Mouse (Mus musculus) cerebellum, postnatal 14 days (tissue): ENCODE data around the gene Rnf115.
"Not testable (repeated sequence)": the region's sequence is repeated elsewhere in the genome, so short reads cannot be mapped to it uniquely, and the experiment has no call there.

Experiments used
- DNase-seq, 2 experiments: peaks; one replicate each; pipeline ENCODE4 v3.0.0; 2021; ENCODE audit warnings: mixed read lengths in 2 of 2

Rnf115 gene

DNA sequence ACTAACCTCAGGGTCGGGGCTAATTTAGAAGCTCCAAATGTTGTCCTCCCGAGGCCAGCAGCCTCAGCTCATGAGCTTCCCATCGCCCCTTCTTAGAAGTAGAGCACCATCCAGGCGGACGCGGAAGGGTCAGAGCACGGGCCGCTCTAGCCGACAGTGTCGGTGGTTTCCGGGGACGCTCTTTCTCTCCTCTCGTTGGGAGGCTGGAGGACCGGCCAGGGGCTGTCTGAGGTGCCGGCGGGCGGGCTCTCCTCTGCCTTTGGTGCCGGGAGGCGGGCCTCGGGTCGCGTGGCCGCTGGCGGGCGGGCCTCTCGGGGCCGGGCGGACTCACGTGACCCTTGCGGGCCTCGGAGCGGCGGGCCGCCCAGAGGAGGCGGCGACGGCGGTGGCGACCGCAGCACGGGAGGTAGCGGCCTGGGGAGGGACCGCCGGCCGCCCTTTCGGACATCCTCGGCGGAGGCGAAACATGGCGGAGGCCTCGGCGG lies at the start of gene Rnf115, which contains the start of gene Polr3c:
Gene Rnf115, plus strand, starts transcription at position 322 of the 485 bp plus-strand sequence.
Gene Polr3c, minus strand, starts transcription at position 286 of the 485 bp plus-strand sequence.
- DNase-seq = peak; percentile 93 to 96

DNA sequence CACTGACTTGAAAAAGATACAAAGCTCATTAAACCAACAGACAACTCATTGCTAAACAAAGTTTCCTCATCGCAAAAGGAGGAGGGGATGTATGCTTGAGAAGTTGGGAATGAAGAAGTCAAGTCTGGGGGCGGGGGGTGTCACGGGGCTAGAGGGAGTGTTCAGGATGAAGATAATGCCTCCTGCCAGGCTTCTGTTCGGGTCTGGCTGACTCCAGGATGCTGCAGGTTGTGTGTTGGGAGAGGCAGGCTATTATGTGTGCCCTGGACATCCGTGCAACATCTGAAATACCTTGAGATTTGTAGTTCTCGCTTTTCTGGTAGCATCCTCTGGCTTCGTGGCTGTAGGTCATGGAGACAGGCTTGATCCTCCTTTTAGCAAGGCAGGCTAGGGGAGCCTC lies 49.0 kb upstream of the Rnf115 start:
- DNase-seq = no peak

DNA sequence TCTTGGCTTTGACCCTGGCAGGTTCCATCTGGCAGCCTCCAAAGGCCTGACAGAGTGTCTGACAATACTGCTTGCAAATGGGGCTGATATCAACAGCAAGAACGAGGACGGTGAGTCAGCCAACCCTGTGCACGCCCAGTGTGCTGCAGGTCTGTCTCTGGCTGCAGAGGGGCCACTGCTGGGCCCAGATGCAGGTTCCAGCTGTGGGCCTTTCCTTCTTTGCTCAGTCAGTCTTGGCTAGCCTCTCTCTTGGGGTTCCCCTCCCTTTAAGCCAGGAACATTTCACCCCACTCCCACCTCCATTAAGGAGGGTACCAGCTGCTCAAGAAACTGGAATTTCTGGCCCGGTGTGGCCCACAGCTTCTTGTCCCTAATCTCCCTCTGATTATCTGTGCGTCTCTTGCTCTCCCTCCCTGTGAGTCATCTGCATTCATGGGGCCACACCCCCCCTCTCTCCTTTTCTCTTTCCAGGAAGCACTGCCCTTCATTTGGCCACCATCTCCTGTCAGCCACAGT lies 48.2 kb upstream of the Rnf115 start:
- DNase-seq = no peak

DNA sequence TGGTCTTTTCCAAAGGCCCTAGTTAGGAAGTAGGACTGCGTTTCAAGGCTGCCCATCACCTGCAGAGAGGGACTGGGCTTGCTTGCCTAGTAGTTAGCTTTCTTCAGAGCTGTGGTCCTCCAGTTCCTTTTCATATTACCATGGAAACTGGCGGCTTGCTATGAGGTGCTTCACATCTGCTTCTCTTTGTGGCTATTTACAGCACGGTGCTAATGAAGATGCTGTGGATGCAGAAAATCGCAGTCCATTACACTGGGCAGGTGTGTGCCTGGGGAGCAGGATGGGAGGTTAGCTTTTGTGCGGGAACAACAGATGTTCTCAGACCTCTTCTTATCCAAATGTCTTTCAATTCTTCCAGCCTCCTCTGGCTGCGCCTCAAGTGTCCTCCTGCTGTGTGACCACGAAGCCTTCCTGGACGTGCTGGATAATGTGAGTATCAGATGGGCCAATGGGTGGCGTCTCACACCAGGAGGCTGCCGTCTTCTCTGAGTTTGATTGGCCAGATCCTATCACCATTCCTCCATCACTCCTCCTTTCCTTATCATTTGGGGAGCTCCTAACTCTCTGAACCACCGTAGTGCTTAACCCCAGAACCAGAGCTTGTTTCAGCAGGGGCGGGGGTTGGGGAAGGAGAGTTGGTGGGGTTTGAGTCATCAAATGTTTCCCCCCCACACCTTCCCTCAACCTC lies 47.1 kb upstream of the Rnf115 start:
- no peak for DNase-seq

DNA sequence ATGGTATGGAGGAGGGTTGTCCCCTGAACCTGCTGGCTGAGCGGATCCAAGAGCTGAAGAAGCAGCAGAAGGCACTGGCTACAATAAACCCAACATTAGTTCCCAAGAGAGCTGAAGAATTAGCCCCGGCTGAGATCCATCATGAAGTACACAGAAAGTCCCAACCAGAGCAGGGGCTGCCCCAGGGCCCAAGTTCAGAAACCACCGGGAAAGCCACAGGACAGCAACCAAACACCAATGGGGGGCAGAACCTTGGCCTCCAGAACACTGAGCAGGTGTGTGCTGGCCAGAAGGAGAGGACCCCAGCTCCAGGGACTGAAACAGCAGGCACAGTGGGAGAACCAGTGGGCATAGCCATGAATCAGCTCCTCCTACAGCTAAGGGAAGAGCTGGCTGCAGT lies 44.0 kb upstream of the Rnf115 start:
- no peak for DNase-seq

DNA sequence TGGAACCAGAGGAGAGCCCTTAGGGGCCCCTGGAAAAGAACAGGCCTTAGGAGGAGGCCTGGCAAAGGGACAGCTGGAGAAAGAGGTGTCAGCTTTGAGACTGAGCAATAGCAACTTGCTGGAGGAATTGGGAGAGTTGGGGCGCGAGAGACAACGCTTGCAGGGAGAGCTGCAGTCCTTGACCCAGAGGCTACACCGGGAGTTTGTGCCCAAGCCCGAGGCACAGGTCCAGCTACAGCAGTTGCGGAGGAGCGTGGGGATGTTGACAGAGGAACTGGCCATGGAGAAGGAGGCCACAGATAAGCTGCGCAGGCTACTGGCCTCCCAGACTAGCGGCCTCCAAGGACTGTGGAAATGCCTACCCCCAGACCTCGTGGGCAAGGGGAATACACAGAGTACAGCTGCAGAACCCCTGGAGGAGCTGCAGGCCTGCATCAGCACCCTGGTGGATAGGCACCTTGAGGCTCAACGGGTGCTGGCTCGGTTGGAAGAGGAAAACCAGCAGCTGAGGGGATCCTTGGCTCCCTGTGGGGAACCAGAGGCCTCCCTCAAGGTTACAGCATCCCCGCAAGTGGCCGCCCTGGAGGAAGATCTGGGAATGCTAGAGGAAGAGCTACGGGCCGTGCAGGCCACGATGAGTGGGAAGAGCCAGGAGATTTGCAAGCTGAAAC lies 43.2 kb upstream of the Rnf115 start:
- DNase-seq = no peak

DNA sequence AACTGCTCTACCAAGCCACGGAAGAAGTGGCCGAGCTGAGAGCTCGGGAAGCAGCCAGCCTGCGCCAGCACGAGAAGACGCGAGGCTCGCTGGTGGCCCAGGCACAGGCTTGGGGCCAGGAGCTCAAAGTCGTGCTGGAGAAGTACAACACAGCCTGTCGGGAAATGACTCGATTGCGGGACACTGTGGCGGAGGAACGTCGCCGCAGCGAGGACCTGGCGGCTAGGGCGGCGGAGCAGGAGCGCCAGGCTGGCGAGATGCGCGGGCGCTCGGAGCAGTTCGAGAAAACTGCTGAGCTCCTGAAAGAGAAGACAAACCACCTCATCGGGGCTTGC lies 42.7 kb upstream of the Rnf115 start:
- DNase-seq = peak in 1 of 2 experiments; percentile 35

DNA sequence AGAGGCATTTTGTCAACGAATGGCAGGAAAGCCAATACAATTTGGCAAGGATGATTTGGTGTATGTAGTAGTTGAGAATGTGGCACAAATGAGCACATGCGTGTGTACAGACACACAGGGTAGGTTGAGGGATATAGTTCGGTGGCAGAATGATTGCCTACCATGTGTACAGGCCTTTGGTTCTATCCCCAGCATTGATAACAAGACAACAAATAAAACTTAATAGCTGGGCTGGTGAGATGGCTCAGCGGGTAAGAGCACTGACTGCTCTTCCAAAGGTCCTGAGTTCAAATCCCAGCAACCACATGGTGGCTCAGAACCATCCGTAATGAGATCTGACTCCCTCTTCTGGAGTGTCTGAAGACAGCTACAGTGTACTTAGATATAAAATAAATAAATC lies 41.4 kb upstream of the Rnf115 start:
- DNase-seq = not testable (repeated sequence)

DNA sequence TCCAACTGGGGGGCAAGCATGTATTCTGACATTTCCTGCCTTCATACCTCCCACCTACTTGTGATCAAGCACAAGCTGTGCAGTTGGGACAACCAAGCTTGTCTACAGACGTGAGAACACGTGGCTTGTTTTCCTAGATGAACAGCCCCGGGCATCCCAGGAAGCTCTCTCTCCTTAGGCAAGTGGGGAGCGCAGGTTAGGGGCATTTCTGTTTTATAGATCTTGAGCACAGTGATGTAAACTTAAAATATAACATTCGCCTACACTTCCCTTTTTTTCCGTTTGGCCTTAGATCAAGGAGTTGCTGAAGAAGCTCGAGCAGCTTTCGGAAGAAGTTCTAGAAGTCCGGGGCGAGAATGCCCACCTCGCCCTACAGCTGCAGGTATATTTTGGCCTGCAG lies 38.6 kb upstream of the Rnf115 start:
- no peak for DNase-seq

DNA sequence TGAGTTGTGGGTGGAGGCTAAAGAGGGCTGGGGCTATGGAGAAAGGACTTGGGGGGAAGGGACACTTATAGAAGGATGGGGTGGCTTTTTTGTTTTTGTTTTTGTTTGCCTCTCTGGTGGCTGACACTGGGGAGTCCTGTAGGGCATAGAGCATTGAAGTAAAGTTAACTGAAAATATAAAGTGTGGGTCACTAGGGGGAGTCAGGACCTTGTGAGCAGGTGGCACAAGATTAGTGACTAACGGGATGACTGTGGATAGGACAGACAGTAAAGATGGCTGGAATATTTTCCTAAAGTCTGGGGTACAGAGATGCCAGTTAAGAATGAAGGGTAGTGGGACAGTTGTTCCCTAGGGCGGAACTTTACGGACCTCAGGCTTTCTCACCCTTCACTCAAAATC lies 37.2 kb upstream of the Rnf115 start:
- DNase-seq = no peak

DNA sequence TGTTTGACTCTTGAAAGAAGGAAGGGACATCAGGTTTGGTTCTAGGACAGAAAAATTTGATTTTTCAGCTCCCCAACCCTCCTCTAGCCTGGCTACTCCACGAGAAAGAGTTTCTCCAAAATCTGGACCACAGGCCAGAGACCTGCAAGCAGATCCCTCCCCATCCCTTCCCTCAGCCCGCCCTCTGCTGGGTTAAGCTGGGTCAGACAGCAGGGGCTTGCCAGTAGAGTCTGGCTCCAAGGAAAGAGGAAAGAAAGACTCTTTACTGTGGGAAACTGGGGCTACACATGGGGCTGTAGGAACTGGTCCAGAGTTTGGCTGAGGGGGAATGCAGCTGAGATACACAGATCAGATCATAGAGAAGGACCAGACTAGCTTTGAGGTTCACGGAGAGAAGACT lies 35.0 kb upstream of the Rnf115 start:
- peak in 1 of 2 experiments; percentile 70 for DNase-seq

DNA sequence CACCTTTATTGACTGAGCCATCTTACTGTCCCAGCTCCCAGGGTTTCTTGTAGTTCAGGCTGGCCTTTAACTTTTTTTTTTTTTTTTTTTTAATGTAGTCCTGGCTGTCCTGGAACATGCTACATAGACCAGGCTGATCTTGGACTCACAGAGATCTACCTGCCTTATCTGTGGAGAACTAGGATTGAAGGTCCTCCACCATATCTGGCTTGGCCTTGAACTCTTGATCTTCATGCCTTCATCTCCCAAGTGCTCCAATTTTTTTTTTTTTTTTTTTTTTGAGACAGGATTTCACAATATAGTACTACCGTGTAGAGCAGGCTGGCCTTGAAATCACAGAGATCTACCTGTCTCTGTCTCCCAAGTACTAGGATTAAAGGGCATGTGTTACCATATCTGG lies 33.9 kb upstream of the Rnf115 start:
- DNase-seq = no peak

DNA sequence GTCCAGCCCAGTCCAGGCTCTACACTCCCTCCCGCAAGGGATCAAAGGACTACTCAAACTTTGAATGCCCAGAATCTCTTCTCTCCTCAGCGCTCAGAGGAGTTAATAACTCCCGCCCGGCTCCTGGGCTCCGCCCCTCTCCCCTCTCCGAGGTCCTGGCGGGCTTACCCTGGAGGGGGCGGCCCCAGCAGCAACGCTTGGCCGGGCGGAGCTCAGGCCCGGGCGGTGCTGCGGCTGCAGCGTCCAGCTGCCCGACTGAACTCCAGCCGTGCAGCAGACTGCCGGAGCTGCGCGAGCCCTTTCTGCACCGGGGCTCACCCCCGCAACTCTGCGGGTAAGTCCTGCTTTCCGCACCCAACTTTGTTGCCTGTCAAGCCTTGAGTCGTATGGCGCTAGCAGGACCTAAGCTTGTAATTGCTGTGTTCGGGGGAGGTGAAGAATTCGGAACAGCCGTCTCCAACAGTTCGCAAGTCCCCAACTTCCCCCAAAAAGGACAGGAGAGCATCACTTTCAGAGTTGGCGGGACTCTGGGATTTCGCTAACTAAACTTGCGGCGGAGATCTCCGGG lies 31.2 kb upstream of the Rnf115 start, which contains the start of gene Pias3:
Gene Pias3, plus strand, starts transcription at position 187 of the 568 bp plus-strand sequence.
- DNase-seq = peak; percentile 50 to 61

DNA sequence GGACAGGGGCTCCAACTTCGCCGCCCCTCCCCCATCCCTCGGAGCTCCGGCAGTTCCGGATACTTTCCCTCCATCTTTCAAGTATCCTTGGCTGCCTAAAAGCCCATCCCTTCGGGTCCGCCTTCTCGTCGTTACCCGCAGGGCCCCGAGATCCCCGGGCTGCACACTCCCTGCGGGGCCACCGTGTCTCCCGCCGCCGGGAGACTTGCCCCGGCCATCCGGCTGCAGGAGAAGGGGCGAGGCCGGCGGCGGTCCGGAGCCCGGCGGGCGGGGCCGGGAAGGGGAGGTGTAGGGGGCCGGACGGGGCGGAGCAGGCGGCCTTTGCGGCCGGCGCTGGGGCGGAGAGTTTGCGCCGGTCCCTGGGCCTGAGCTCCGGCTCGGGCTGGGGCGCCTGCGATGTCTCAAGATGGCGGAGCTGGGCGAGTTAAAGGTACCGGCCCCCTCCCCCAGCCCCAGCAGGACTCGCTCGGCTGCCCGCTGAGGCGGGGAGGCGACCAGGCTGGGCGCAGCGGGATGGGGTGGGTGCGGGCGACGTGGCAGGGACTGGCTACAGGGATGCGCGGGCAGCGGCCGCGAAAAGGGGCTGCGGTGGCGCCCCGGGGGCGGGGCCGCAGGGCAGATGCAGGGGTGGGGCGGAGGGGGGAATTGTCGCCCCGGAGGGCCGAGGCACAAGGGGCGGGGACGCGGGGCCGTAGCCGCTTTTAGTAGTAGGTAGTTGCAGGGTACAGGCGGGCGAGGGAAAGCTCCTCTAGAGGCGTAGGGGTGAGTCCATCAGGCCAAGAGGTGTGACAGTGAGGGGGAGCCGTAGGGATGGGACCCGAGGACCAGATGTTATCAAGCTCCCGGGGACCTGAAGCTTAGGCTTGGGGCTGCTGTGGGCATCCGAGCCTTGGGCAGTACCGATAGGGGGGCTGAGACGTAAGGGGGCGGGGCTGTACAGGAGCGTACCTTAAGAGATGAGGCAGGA lies 30.4 kb upstream of the Rnf115 start:
- DNase-seq = peak; percentile 87 to 91

DNA sequence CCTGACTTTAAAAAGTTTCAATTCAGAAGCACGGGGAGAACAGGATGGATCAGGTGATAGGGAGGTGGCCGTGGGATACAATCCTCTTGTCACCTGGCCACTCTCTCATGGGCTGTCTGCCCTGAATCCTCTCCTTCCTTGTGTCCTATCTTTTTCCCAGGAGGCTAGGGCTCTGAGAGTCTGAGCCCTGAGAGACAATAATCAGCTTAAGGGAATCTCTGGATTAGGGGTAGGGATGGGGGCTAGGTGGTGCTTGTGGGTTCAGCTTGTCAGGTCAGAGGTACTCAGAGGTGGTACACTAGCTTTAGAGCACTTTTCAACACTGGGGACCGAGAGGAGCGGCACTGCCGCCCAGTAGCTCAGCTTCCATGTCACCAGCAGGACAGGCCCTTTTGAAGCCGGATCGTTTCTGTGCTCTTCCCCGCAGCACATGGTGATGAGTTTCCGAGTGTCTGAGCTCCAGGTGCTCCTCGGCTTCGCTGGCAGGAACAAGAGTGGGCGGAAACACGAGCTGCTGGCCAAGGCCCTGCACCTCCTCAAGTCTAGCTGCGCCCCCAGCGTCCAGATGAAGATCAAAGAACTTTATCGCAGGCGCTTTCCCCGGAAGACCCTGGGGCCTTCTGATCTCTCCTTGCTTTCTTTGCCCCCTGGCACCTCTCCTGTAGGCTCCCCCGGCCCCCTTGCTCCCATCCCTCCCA lies 28.3 kb upstream of the Rnf115 start:
- DNase-seq = peak; percentile 42 to 55

DNA sequence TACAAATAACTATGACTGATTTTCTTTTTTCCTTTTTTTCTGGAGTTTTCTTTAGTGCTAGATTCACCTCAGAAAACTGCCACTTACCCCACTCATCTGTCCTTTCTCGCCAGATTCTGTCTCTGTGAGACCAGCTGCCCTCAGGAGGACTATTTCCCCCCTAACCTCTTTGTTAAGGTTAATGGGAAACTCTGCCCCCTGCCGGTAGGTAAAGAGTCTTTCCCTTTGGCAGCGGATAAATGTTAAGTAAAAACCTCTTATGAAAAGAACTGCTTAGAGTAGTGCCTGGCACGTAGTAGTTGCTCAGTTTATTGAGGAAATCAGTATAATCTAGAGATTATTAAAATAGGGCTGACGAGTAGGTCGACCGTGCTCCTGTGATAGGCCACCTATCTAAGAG lies 27.1 kb upstream of the Rnf115 start:
- peak in 1 of 2 experiments; percentile 69 for DNase-seq

DNA sequence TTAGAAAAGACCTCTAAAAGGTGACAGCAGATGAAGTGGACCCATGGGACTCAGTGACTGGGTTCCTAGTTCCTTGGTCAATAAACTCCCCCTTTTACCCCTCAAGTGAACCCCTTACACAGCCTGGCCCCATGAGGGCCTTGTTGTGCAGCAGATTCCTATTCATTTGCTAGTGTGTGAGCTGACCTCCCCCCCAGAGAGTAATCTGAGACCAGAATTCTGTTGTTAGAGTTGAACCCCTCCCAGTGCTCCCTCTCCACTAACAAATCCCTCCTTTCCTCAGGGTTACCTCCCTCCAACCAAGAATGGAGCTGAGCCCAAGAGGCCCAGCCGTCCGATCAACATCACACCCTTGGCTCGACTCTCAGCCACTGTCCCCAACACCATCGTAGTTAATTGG lies 26.5 kb upstream of the Rnf115 start:
- no peak for DNase-seq

DNA sequence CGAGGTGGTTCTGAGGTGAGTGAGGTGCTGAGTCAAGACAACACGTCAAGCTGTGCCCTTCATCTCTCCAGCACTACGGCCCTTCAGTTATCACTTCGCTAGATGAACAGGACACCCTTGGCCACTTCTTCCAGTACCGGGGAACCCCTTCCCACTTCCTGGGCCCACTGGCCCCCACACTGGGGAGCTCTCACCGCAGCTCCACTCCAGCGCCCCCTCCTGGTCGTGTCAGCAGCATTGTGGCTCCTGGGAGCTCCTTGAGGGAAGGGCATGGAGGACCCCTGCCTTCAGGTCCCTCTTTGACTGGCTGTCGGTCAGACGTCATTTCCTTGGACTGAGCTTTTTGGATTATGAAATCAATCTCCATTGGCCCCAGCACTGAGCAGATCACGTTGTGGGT lies 22.7 kb upstream of the Rnf115 start:
- peak in 1 of 2 experiments; percentile 61 for DNase-seq

DNA sequence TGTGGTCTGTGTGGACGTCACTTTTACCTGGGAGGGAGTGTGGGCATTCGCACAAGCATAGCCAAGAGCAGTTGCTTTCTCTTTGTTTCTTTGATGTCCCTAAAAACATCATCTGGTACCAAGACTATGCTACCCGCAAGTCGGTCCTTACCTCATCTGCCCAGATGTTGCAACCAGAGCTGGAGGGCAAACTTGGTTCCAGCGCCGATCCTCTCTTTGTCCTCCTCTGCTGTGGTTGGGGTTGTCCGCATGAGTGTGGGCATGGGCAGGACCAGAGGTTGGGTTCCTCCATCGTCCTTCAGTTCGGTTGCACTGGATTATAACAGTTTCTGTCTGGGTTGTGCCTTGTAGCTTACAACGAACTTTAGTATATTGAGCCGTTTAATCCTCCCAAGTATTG lies 21.2 kb upstream of the Rnf115 start:
- no peak for DNase-seq

DNA sequence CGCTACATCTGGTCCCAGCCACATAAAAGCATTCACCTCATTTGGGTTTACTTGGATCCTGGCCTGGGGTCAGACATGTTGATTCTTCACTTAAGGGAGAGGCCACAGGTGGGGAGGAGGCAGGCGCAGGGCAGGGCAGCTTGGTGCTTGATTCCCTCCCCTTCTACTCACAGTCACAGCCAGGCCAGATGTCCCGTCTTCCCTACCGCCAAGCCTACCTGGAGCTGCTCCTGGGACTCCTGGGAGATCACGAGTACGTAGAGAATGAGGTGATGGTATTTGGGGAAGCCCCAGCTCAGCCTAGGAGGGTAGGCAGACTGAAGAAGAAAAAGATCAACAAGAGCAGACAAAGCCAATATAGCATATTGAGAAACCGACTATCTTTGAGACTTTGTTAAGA lies 20.5 kb upstream of the Rnf115 start:
- DNase-seq = no peak

DNA sequence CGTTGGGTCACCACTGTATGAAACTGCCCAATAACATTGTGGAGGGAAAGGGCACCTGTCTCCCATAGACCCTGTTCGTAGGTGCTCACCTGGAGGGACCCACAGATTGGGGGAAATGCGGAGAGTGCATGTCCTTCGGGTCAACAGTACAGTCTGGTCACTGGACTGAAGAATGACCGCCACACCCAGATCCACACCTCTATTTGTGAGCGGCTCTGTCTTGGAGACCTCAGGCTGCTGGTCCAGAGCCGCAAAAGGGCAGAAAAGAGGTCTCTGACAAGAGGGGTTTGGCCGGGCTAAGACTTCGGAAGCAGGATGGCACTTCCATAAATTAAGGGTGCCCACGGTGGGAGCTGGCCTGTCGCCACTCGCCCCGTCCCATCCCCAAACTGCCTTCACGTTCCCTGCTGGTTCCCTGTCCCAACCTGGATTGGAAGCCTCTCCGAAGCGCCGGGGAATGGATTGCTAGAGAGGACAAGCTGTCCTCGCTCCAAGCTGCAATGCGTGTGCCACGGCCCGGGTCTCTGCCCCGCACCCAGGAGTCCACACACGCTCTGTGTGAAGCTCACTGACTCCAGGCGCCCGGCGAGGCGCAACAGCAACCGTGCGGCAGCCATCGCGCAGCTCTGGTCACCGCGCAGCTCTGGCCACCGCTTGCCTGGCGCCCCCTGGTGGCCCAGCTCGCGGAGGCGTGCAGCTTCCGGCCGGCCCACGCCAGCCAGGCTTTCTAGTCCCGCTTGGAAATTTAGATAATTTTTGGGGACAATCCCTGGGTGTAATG lies 19.4 kb upstream of the Rnf115 start, which contains the start of gene Nudt17:
Gene Nudt17, minus strand, starts transcription at position 660 of the 781 bp plus-strand sequence.
- DNase-seq = peak; percentile 93 to 94
